ENCODE assay signal across 9 mouse cellular contexts in the genomic region with DNA sequence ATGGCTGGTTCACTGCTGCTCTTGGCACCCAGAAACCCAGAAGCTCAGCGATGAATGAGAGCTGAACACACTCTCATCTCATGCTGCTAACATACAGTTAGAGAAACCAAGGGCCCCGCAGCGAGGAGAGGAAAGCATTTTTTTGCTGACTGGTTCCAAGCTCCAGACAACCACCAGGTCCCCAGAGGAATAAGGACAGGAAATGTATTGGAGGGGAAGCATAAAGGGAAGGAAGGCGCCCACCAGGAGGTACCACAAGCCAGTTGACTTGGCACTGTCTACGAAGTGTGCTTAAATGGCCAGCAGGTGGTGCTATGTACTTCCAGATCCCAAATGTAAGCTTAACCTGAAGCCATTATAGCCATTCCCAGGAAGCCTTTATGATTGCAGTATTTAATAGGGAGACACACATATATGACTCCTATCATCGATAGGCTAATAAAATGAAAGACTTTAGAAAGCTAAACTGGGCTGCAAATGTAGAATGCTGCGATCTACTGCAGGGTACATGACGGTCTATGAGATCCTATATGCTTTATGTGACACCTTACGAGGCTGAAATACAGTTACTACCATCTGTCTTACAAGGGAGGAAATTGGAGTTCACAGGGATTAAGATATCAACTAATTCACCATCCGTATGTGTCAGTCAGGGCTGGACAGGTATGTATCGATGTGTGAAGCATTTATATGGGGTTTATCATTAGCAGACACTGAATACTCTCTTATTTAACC. TPM values are rescaled to one million over a fixed set of nuclear protein-coding genes. Genes with fewer than 3 reads are reported as not detected.
A peak's percentile ranks its signal among the peaks of the same experiment; 100 is the strongest.
DNase-seq lines count a peak whose midpoint lies in the region; ATAC-seq and TF ChIP-seq lines count a peak whose summit lies in the region.
"Had no signal": no experiment of that assay in that cellular context is flagged by ENCODE, and none has a peak within 500 bp of the region (broad histone marks: within the 10 kb centered on the region; RNA-seq: fewer than 3 reads in every experiment).

No protein-coding gene starts in this region.

- no peak for ATAC-seq in activated CD4-positive, CD25-positive, alpha-beta regulatory T cell, adult 4 months

- H3K9me3 ChIP-seq in ES-Bruce4 (replicated peaks; ENCODE audit: control insufficient read depth, insufficient read depth, low read length, poor library complexity, severe bottlenecking): no peaks in the 10 kb centered on the region
- H3K9me3 ChIP-seq in embryonic facial prominence, embryonic 10.5 days: no peaks in the 10 kb centered on the region

- WGBS in embryonic facial prominence, embryonic 10.5 days: 43% methylated on average over 11 of the region's 11 CpGs
- 40% methylated on average over 11 of the region's 11 CpGs for WGBS in large intestine, adult 2 months

- no peaks in the 10 kb centered on the region for H3K4me1 ChIP-seq in ES-Bruce4 (ENCODE audit: control insufficient read depth, insufficient read depth, low read length)
- peaks cover 47% of the 10 kb centered on the region for H3K4me1 ChIP-seq in embryonic facial prominence, embryonic 10.5 days

- H3K4me3 ChIP-seq in ES-Bruce4 (ENCODE audit: low read depth, low read length): no peak overlapping the region
- no peak overlapping the region for H3K4me3 ChIP-seq in embryonic facial prominence, embryonic 10.5 days

- H3K36me3 ChIP-seq in ES-Bruce4 (ENCODE audit: control insufficient read depth, insufficient read depth, low read length, poor library complexity, severe bottlenecking): no peaks in the 10 kb centered on the region
- no peaks in the 10 kb centered on the region for H3K36me3 ChIP-seq in embryonic facial prominence, embryonic 10.5 days (replicated peaks)

- H3K27ac ChIP-seq in ES-Bruce4 (ENCODE audit: insufficient read depth, low read length): no peak overlapping the region
- H3K27ac ChIP-seq in embryonic facial prominence, embryonic 10.5 days (replicated peaks): no peak overlapping the region

- intact Hi-C loops in heart, postnatal 36 days (cut with DNase I): loop anchor here (1.0 to 10.0 kb wide), 5 partner anchors 157 to 841 kb away; no protein-coding TSS in a partner anchor

- TF ChIP-seq CTCF in ES-Bruce4 (IDR thresholded peaks at IDR 0.05; ENCODE audit: low read depth, low read length): peak; percentile 57

- DNase-seq in adrenal gland, adult 2 months: peak; percentile 46
- DNase-seq in embryonic facial prominence, embryonic 10.5 days (ENCODE audit: low spot score): peak; percentile 75
- peak; percentile 64 to 71 for DNase-seq in heart, postnatal 36 days
- peak; percentile 16 for DNase-seq in large intestine, adult 2 months (ENCODE audit: low read depth, low spot score)
- peak; percentile 81 for DNase-seq in lung, postnatal 10 days
- DNase-seq in retina, postnatal 7 days (ENCODE audit: low read depth, low spot score): peak; percentile 56

- peaks cover 8% of the 10 kb centered on the region; the same call in 1 of the 2 replicates for H3K27me3 ChIP-seq in ES-Bruce4 (ENCODE audit: control insufficient read depth, insufficient read depth, low read length, poor library complexity, severe bottlenecking)
- peaks cover 50% of the 10 kb centered on the region for H3K27me3 ChIP-seq in embryonic facial prominence, embryonic 10.5 days (replicated peaks; ENCODE audit: low read depth, poor library complexity, severe bottlenecking)

- TF ChIP-seq POLR2A in ES-Bruce4 (IDR thresholded peaks at IDR 0.05; ENCODE audit: insufficient read depth, low read length): no peak

- no peak overlapping the region for H3K9ac ChIP-seq in ES-Bruce4 (ENCODE audit: low read depth, poor library complexity, severe bottlenecking)

- TF ChIP-seq EP300 in ES-Bruce4 (IDR thresholded peaks at IDR 0.05; ENCODE audit: insufficient read depth, low read depth, low read length): no peak

RNA-seq across cellular contexts. Expression of a gene that starts 33.1 kb away (rescaled TPM):
- not detected in 2 replicates for polyA plus RNA-seq in ES-Bruce4 (2011; ENCODE audit: insufficient read depth, insufficient read length, low read depth, missing spikeins)
- total RNA-seq in adrenal gland, adult 2 months (2021): not detected
- polyA plus RNA-seq in adrenal gland, adult 2 months (2012; rRNA removed): not detected in 2 replicates
- not detected in 2 replicates for polyA plus RNA-seq in embryonic facial prominence, embryonic 10.5 days (2016; fragmentation: Nextera tagmentation; extraction: Ambion mirVana)
- not detected for total RNA-seq in heart, postnatal 36 days (2021)
- 0.12 TPM in 1 of 2 replicates, not detected in the other for polyA plus RNA-seq in large intestine, adult 2 months (2012; rRNA removed)
- not detected for polyA plus RNA-seq in activated CD4-positive, CD25-positive, alpha-beta regulatory T cell, adult 4 months (2017; shearing (Covaris generic))
- polyA plus RNA-seq: liver, embryonic 16.5 days had no signal

Comparison
In these comparisons a context has a peak if more than half of its experiments do, and no peak if none do; other contexts are left out.
1. DNase-seq: peak in every context shown above with its lines; median percentile 81 in lung, postnatal 10 days; 75 in embryonic facial prominence, embryonic 10.5 days; 68 in heart, postnatal 36 days; 56 in retina, postnatal 7 days; 46 in adrenal gland, adult 2 months; 16 in large intestine, adult 2 months.